Mouse (Mus musculus) heart, postnatal 0 days (tissue): ENCODE measurements around the gene Fndc10.
A peak's percentile ranks its signal among the peaks of the same experiment; 100 is the strongest.

Experiments
- CTCF ChIP-seq: IDR thresholded peaks from 2 replicates; pipeline ENCODE4 v1.5.1; 2016; ENCODE audit warnings: antibody characterized with exemption, control low read depth, low read depth
- EP300 ChIP-seq: IDR thresholded peaks from 2 replicates; pipeline ENCODE4 v1.6.1; 2016; ENCODE audit warnings: antibody characterized with exemption, low read depth

DNA sequence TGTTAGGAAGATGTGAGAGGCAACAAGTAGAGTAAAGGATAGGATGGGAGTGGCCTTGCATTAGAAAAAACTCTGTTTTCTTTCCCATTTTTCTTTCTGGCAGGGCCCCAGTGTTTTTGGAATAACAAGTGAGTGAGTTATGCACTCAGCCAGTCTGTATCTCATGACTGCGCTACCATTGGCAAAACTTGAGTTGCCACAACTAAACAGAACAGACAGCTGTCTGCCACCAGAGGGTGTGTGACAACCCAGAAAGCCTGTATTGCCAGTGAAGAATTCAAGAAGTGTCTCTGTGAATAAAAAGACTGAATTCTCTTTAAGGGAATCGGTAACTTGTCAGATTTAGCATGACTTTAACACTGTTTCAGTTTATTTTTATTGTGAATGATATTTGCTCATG lies 18.2 kb upstream of the Fndc10 start:
- TF ChIP-seq EP300 (no peak), CTCF (peak; percentile 47)
